Mouse (Mus musculus) cerebellum, adult 2 months (tissue): ENCODE measurements around the gene Drc1.
A peak's percentile ranks its signal among the peaks of the same experiment; 100 is the strongest.

ENCODE experiments used
- CTCF ChIP-seq: fragments of 200-500 bp; IDR thresholded peaks from 2 replicates; pipeline ENCODE4 v1.5.1; 2011; ENCODE audit warnings: low read depth, mild to moderate bottlenecking, control low read depth, low read length, moderate library complexity, borderline replicate concordance; ENCODE audit not compliant: insufficient read depth
- POLR2A ChIP-seq: fragments of 200-500 bp; IDR thresholded peaks from 2 replicates; pipeline ENCODE4 v1.6.1; 2011; ENCODE audit warnings: low read length, control low read depth, borderline replicate concordance; ENCODE audit not compliant: insufficient read depth

DNA sequence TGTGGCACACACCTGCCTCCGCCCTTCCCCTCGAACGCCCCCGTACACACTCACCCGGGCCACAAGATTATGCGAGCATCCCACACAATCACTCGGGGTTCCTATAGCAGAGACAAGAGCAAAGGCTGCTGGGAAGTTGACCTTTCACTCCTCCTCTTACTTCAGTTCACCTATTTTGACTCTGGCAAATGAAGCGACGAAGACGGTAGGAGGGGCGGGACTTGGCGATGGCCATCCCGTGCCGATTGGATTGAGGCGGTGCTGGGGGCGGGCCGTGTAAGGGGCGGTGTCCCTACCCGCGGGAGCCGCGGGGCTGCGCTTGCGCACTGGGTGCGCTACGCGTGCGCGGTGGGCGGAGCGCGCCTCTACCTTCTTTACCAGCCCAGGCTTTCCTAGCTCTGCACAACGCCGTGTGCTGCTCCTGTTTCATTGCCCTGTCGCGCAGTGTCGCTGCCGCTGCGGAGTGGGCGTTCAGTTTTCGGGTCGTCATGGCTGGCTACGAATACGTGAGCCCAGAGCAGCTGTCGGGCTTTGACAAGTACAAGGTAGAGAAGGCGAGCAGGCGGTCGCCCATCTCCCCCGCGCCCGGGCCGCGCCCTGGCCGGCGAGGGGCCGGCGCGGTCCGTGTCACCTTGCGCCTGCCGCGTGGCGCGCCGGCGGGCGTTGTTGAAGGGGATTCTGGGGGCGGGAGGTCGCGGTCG lies 48.8 kb upstream of the Drc1 start, which contains the start of gene Selenoi:
- TF ChIP-seq POLR2A (peak; percentile 94), CTCF (no peak)
